Mouse (Mus musculus) intestine, embryonic 15.5 days (tissue): Measurements from ENCODE around the gene Ccp110. TPM values are rescaled to one million over a fixed set of nuclear protein-coding genes. Genes with fewer than 3 reads are reported as not detected.
A peak's percentile ranks its signal among the peaks of the same experiment; 100 is the strongest.

Experiments
- ATAC-seq: fragments of 200-750 bp; cut with Nextera tagmentation; 2 replicates; pipeline ENCODE4 v1.8.0; 2017; ENCODE audit warnings: moderate TSS enrichment, moderate library complexity
- H3K27ac ChIP-seq: fragments of 300-500 bp; sonication (generic); 2 replicates; pipeline ENCODE4 v1.5.1; 2015; ENCODE audit warnings: mild to moderate bottlenecking, inconsistent platforms
- H3K27me3 ChIP-seq: fragments of 300-500 bp; sonication (generic); replicated peaks from 2 replicates; pipeline ENCODE4 v1.6.1; 2015; ENCODE audit warnings: inconsistent platforms
- H3K36me3 ChIP-seq: fragments of 300-500 bp; sonication (generic); 2 replicates; pipeline ENCODE4 v1.6.1; 2015; ENCODE audit warnings: inconsistent platforms
- H3K4me1 ChIP-seq: fragments of 300-500 bp; sonication (generic); replicated peaks from 2 replicates; pipeline ENCODE4 v1.6.1; 2015; ENCODE audit warnings: inconsistent platforms
- H3K4me2 ChIP-seq: fragments of 300-500 bp; sonication (generic); replicated peaks from 2 replicates; pipeline ENCODE4 v1.6.1; 2015; ENCODE audit warnings: mild to moderate bottlenecking, inconsistent platforms
- H3K4me3 ChIP-seq: fragments of 300-500 bp; sonication (generic); replicated peaks from 2 replicates; pipeline ENCODE4 v1.5.1; 2015; ENCODE audit warnings: inconsistent platforms
- H3K9ac ChIP-seq: fragments of 300-500 bp; sonication (generic); 2 replicates; pipeline ENCODE4 v1.6.1; 2015; ENCODE audit warnings: inconsistent platforms
- H3K9me3 ChIP-seq: fragments of 300-500 bp; sonication (generic); 2 replicates; pipeline ENCODE4 v1.6.1; 2016; ENCODE audit warnings: inconsistent platforms
- WGBS: fragments of 180-500 bp; shearing (Covaris S2); methylation state at CpG from one replicate; pipeline ENCODE4 v1.1.7; 2015; 5-methylcytosine and 5-hydroxymethylcytosine counted together
- polyA plus RNA-seq: library from polyadenylated mRNA; unstranded; fragments of >200 nt; fragmentation: Nextera tagmentation; extraction: Ambion mirVana; gene quantifications from 2 replicates; pipeline ENCODE4 v1.2.1, GENCODE M21; 2015

The Ccp110 gene
- polyA plus RNA-seq, 1 experiment from 2014 or later = 10.7 TPM

DNA sequence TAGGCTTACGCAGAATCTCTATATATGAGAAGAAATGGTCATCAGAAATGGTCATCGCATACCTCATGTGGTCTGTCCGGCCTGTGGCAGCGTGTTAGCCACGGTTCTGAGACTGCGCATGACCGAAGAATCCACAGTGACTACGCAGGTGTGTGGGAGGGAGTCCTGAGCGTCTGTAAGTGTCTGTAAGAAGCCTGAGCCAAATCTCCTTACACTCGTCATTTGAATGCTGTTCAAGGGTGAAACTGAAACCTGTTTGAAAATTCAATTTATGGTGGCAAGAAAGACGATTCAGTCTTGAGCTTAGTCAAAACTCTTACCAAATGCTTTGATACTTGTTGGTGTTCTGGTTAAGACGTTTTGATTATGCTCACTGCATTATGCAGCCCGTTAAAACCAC is 20.9 kb downstream of the Ccp110 start:
- no peak for ATAC-seq
- Histone ChIP-seq H3K4me3 (no peak overlapping the region), H3K4me1 (no peaks in the 10 kb centered on the region), H3K9ac (no peak overlapping the region), H3K36me3 (no peaks in the 10 kb centered on the region), H3K27me3 (no peaks in the 10 kb centered on the region), H3K9me3 (no peaks in the 10 kb centered on the region), H3K4me2 (no peak overlapping the region), H3K27ac (no peak overlapping the region)
- WGBS = 93% methylated on average over 13 of the region's 13 CpGs

- Histone ChIP-seq H3K27ac (no peak overlapping the region), H3K9ac (no peak overlapping the region), H3K9me3 (no peaks in the 10 kb centered on the region), H3K4me3 (no peak overlapping the region), H3K4me2 (no peak overlapping the region), H3K4me1 (peaks cover 8% of the 10 kb centered on the region; the same call in 1 of the 2 replicates), H3K27me3 (no peaks in the 10 kb centered on the region), H3K36me3 (no peaks in the 10 kb centered on the region)
- ATAC-seq = no peak
- 67% methylated on average over 1 of the region's 1 CpGs for WGBS
Observed at GRCm38 (mm10) chr7:118738730-118739129, 26.4 kb downstream of the Ccp110 start.

DNA sequence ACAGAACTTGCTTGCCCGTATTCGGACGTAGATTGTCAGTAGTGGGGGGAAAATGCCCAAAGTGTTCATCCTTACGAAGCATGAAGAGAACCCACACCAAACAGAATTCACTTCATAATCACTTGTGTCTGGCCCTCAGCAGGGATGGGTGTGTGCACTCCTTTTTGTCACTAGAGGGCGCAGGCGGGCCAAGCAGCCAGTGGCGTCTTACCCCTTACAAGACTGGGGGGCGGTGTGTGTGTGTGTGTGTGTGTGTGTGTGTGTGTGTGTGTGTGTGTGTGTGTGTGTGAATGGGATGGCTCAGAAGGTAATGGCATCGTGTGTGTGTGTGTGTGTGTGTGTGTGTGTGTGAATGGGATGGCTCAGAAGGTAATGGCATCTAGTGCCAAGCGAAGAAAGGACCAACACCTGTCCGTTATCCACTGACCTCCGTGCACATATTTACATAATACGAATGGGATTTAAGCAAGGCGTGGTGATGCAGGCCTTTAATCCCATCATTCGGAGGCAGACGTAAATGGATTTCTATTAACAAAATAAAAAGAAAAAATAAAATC is 27.7 kb downstream of the Ccp110 start, which contains the start of gene Vps35l:
TSS of gene Vps35l (plus strand) at position 252 of the 557 bp plus-strand sequence.
- ATAC-seq = peak; percentile 85
- H3K4me3 ChIP-seq = peak within 1 kb of the TSS; percentile 74
- H3K27me3 ChIP-seq = no peaks in the 10 kb centered on the region
- peaks cover 8% of the 10 kb centered on the region; the same call in 1 of the 2 replicates for H3K4me1 ChIP-seq
- no peak within 1 kb of the TSS; the same call in 1 of the 2 replicates for H3K27ac ChIP-seq
- 2% methylated on average over 15 of the region's 16 CpGs for WGBS
- H3K9ac ChIP-seq = peak within 1 kb of the TSS; percentile 66
- no peaks in the 10 kb centered on the region for H3K9me3 ChIP-seq
- peak within 1 kb of the TSS; percentile 75 for H3K4me2 ChIP-seq
- no peaks in the 10 kb centered on the region for H3K36me3 ChIP-seq

DNA sequence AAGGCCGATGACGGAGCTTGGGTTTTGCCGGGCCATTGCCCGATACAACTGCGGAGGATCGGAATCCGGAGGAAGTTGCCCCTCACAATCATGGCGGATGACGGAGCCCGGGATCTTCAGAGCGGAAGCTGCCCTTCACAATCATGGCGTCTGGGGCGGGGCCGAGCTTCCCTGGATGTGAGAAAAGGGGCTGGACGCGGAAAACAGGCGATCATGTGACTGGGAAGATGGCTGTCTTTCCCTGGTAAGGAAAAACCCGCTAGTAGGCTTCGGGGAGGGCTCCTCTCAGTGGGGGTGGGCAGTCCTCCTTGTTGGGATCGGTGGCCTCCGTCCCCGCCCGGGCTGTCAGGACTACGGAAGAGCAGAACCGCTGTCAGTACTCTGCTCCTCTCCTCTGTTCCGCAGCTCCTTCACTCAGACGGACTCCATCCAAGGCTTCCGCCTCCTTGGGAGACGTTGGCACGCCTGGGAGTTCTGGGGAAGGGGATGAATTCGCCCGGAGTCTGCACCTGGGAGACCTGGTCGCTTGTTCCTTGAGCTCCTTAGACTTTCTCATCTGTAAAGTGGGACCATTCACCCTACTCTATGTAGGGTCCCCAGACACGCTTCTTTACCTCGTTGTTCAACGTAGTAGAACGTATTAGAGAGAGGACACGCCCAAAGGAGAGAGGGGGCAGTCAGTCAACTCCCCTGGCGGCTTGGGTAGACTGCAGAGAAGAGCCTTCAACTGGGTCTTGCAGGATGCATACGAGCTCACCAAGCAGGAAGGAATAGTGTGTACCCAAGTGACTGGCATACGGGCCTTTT is 28.4 kb downstream of the Ccp110 start:
- peak; percentile 97 for ATAC-seq
- Histone ChIP-seq H3K4me1 (peaks cover 8% of the 10 kb centered on the region; the same call in 1 of the 2 replicates), H3K36me3 (no peaks in the 10 kb centered on the region), H3K27ac (no peak overlapping the region; the same call in 1 of the 2 replicates), H3K9me3 (no peaks in the 10 kb centered on the region), H3K9ac (peak overlapping the region; percentile 66), H3K4me2 (peak overlapping the region; percentile 75), H3K4me3 (peak overlapping the region; percentile 74), H3K27me3 (no peaks in the 10 kb centered on the region)
- WGBS = 2% methylated on average over 41 of the region's 41 CpGs

DNA sequence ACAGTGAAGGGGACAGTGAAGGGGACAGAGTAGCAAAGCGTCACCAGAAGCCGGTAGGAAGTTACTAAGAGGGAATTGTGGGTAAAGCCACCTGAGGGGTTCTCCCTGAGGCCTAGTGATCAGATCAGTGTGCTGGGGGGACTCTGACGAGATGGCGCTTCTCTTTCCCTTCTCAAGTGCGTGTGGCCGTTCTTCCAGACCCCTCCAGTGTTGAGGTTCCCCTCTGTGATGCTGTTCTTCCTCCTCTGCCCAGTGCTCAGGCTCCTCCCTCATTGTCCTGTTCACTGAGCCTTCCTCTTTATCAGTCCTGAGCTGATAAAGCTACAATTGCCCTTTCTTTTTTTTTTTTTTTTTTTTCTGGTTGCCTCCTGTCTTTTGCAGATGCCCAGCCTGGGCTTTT is 29.9 kb downstream of the Ccp110 start:
- no peaks in the 10 kb centered on the region for H3K27me3 ChIP-seq
- 0 out of 2 replicates have a peak, but pooled peaks cover 7% of the 10 kb centered on the region for H3K36me3 ChIP-seq
- no peaks in the 10 kb centered on the region for H3K9me3 ChIP-seq
- 75% methylated on average over 6 of the region's 6 CpGs for WGBS
- H3K27ac ChIP-seq = no peak overlapping the region
- no peak overlapping the region for H3K9ac ChIP-seq
- ATAC-seq = no peak
- H3K4me1 ChIP-seq = peaks cover 8% of the 10 kb centered on the region; the same call in 1 of the 2 replicates
- 0 out of 2 replicates have a peak overlapping the region, but pooled peaks have one; percentile 75 for H3K4me2 ChIP-seq
- H3K4me3 ChIP-seq = no peak overlapping the region

GRCm38 (mm10) chr7:118744766-118745165 is 32.4 kb downstream of the Ccp110 start:
- H3K9me3 ChIP-seq = no peaks in the 10 kb centered on the region
- H3K4me1 ChIP-seq = peaks cover 8% of the 10 kb centered on the region; the same call in 1 of the 2 replicates
- WGBS = 89% methylated on average over 5 of the region's 5 CpGs
- H3K4me2 ChIP-seq = no peak overlapping the region
- H3K4me3 ChIP-seq = no peak overlapping the region
- H3K36me3 ChIP-seq = peaks cover 16% of the 10 kb centered on the region
- H3K9ac ChIP-seq = no peak overlapping the region
- no peaks in the 10 kb centered on the region for H3K27me3 ChIP-seq
- H3K27ac ChIP-seq = no peak overlapping the region
- ATAC-seq = no peak

DNA sequence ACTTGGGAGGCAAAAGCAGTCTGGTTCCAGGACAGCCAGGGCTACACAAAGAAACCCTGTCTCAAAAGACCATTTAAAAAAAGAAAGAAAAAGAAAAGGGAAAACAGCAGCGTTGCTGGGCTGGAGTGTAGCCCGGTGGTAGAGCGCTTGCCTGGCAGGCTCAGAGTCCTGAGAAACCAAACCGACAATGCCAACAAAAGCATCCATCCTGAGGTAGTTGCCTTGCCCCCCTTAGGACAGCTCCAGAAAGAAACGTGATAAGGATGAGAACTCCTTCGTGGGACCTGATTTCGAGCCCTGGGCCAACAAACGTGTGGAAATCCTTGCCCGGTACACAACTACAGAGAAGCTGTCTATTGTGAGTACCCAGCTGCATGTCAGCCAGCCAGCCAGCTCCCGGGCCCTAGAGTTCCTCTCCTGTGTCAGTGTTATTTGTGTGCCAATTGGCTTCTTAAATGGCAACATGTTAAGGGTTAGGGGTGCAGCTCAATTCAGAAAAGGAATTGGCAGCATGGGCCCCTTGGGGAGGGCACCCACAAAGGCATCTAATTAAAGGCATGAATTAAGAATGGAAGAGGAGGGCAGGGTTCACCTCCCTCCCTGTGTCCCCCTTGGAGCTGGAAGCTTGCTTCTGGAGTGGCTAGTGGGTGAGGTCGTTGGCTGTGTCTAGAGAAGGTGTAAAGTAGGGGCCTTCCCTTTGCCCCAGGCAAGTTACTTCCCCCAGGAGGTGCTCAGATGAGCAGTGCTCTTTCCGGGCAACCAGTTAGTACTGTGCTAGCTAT is 35.7 kb downstream of the Ccp110 start:
- no peaks in the 10 kb centered on the region for H3K27me3 ChIP-seq
- 92% methylated on average over 12 of the region's 12 CpGs for WGBS
- H3K9ac ChIP-seq = no peak overlapping the region
- no peaks in the 10 kb centered on the region for H3K9me3 ChIP-seq
- no peak overlapping the region for H3K4me2 ChIP-seq
- peaks cover 32% of the 10 kb centered on the region for H3K36me3 ChIP-seq
- no peak overlapping the region for H3K4me3 ChIP-seq
- H3K27ac ChIP-seq = no peak overlapping the region
- no peak for ATAC-seq
- H3K4me1 ChIP-seq = no peaks in the 10 kb centered on the region

GRCm38 (mm10) chr7:118749706-118750105 is 37.4 kb downstream of the Ccp110 start:
- 81% methylated on average over 8 of the region's 8 CpGs for WGBS
- no peak for ATAC-seq

GRCm38 (mm10) chr7:118751625-118752024 is 39.3 kb downstream of the Ccp110 start:
- no peak overlapping the region for H3K4me3 ChIP-seq
- H3K27me3 ChIP-seq = no peaks in the 10 kb centered on the region
- H3K9ac ChIP-seq = no peak overlapping the region
- no peaks in the 10 kb centered on the region for H3K9me3 ChIP-seq
- H3K27ac ChIP-seq = no peak overlapping the region
- H3K36me3 ChIP-seq = peaks cover 44% of the 10 kb centered on the region
- no peaks in the 10 kb centered on the region for H3K4me1 ChIP-seq
- no peak overlapping the region for H3K4me2 ChIP-seq
- ATAC-seq = no peak; the same call in 1 of the 2 replicates
- 86% methylated on average over 7 of the region's 7 CpGs for WGBS

More at GRCm38 (mm10) chr7:118749706-118750105, 37.4 kb downstream of the Ccp110 start:
- no peak overlapping the region for H3K4me2 ChIP-seq
- no peak overlapping the region for H3K9ac ChIP-seq
- H3K36me3 ChIP-seq = peaks cover 39% of the 10 kb centered on the region
- H3K4me3 ChIP-seq = no peak overlapping the region
- no peak overlapping the region for H3K27ac ChIP-seq
- no peaks in the 10 kb centered on the region for H3K27me3 ChIP-seq
- H3K9me3 ChIP-seq = no peaks in the 10 kb centered on the region
- no peaks in the 10 kb centered on the region for H3K4me1 ChIP-seq

DNA sequence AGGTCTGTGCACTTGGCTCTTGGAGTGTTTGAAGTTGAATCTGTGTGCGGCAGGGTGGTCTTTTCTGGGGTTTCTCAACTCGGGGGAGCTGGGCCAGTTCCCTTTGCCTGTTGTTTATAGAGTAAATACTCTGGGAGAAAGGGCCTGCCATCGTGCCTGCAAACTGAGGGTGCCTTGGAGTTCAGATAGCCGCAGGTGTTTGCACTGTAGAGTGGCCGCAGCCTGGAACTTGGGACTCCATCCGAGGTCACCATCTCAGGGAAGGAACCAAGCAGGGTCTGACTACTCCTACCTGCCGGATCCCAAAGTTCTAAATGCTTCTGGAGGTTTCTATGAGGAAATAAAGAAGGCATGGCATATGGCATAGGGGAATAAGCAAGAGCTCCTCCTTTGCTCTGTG is 43.4 kb downstream of the Ccp110 start:
- no peaks in the 10 kb centered on the region for H3K9me3 ChIP-seq
- no peak overlapping the region for H3K4me3 ChIP-seq
- no peaks in the 10 kb centered on the region for H3K27me3 ChIP-seq
- 60% methylated on average over 7 of the region's 7 CpGs for WGBS
- H3K27ac ChIP-seq = no peak overlapping the region
- H3K4me2 ChIP-seq = no peak overlapping the region
- 0 out of 2 replicates have a peak, but pooled peaks cover 5% of the 10 kb centered on the region for H3K4me1 ChIP-seq
- no peak overlapping the region for H3K9ac ChIP-seq
- ATAC-seq = no peak
- peaks cover 30% of the 10 kb centered on the region for H3K36me3 ChIP-seq

- ATAC-seq = peak; percentile 23; the same call in 1 of the 2 replicates
- H3K9ac ChIP-seq = no peak overlapping the region
- H3K4me3 ChIP-seq = no peak overlapping the region
- peaks cover 30% of the 10 kb centered on the region for H3K36me3 ChIP-seq
- no peaks in the 10 kb centered on the region for H3K27me3 ChIP-seq
- WGBS = 94% methylated on average over 24 of the region's 24 CpGs
- no peak overlapping the region for H3K4me2 ChIP-seq
- H3K4me1 ChIP-seq = 0 out of 2 replicates have a peak, but pooled peaks cover 5% of the 10 kb centered on the region
- H3K9me3 ChIP-seq = no peaks in the 10 kb centered on the region
- no peak overlapping the region for H3K27ac ChIP-seq
Observed at GRCm38 (mm10) chr7:118756490-118757265, 44.3 kb downstream of the Ccp110 start.
